Mouse (Mus musculus): ENCODE data around the gene Stpg1.

DNA sequence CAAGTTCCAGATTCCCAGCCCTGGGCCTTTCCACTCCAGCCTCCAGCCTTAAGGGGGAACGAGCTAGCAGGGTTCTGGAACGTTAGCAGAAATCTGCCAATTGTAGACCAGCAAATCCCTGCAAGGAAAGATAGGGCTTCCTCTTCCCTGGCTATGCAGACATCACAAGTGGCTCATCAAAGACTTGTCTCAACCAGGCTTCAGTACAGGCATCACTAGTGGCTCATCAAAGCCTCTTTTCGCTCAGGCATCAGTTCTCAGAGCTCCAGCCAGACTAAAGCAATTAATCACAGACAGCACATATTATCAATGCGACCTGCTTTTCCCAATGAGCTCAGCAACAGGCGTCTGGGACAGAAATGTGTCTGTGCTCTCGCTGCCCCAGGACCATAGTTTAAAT, 38.4 kb downstream of the Stpg1 start:
- TF ChIP-seq CTCF (IDR thresholded peaks at IDR 0.05; ENCODE audit: extremely low read depth, insufficient read length, insufficient replicate concordance, low read depth, low read length) (no peak), POLR2A (IDR thresholded peaks at IDR 0.05; ENCODE audit: low read depth, low read length) (no peak)

Data from small intestine, adult 2 months (tissue).